Mouse (Mus musculus) neural tube, embryonic 14.5 days (tissue): ENCODE results near the gene Qtrt2. TPM values are rescaled to one million over a fixed set of nuclear protein-coding genes. Genes with fewer than 3 reads are reported as not detected.
A peak's percentile ranks its signal among the peaks of the same experiment; 100 is the strongest.

Source experiments
- ATAC-seq: fragments of 200-750 bp; cut with Nextera tagmentation; 2 replicates; pipeline ENCODE4 v1.8.0; 2017; ENCODE audit warnings: low read depth, mild to moderate bottlenecking, moderate TSS enrichment, moderate library complexity
- H3K27ac ChIP-seq: fragments of 300-500 bp; sonication (generic); 2 replicates; pipeline ENCODE4 v1.5.1; 2014; ENCODE audit warnings: low read depth, mild to moderate bottlenecking, control low read depth, low read length, moderate library complexity, mixed read lengths
- H3K27me3 ChIP-seq: fragments of 300-500 bp; sonication (generic); 2 replicates; pipeline ENCODE4 v1.6.1; 2014; ENCODE audit warnings: low read length; ENCODE audit not compliant: control insufficient read depth, insufficient read depth
- H3K36me3 ChIP-seq: fragments of 300-500 bp; sonication (generic); 2 replicates; pipeline ENCODE4 v1.6.1; 2014; ENCODE audit warnings: low read length, mixed read lengths; ENCODE audit not compliant: control insufficient read depth, insufficient read depth
- H3K4me1 ChIP-seq: fragments of 300-500 bp; sonication (generic); 2 replicates; pipeline ENCODE4 v1.6.1; 2014; ENCODE audit warnings: low read length; ENCODE audit not compliant: control insufficient read depth, insufficient read depth
- H3K4me2 ChIP-seq: fragments of 300-500 bp; sonication (generic); 2 replicates; pipeline ENCODE4 v1.6.1; 2014; ENCODE audit warnings: mild to moderate bottlenecking, low read depth, low read length, control low read depth
- H3K4me3 ChIP-seq: fragments of 300-500 bp; sonication (generic); 2 replicates; pipeline ENCODE4 v1.5.1; 2014; ENCODE audit warnings: low read depth, low read length, control low read depth, mixed read lengths
- H3K9ac ChIP-seq: fragments of 300-500 bp; sonication (generic); replicated peaks from 2 replicates; pipeline ENCODE4 v1.6.1; 2014; ENCODE audit warnings: low read depth, mild to moderate bottlenecking, control low read depth, low read length, mixed read lengths
- H3K9me3 ChIP-seq: fragments of 300-500 bp; sonication (generic); 2 replicates; pipeline ENCODE4 v1.6.1; 2016; ENCODE audit warnings: low read length; ENCODE audit not compliant: control insufficient read depth
- WGBS: fragments of 180-500 bp; shearing (Covaris S2); extraction: QIAGEN DNeasy Blood & Tissue Kit; methylation state at CpG from one replicate; pipeline ENCODE4 v1.1.7; 2014; 5-methylcytosine and 5-hydroxymethylcytosine counted together
- polyA plus RNA-seq: library from polyadenylated mRNA; unstranded; fragments of >200 nt; fragmentation: Nextera tagmentation; extraction: Ambion mirVana; gene quantifications from 2 replicates; pipeline ENCODE4 v1.2.1, GENCODE M21; 2014

The Qtrt2 gene
- polyA plus RNA-seq, result 24.8 and 25.0 TPM in 2 replicates

DNA sequence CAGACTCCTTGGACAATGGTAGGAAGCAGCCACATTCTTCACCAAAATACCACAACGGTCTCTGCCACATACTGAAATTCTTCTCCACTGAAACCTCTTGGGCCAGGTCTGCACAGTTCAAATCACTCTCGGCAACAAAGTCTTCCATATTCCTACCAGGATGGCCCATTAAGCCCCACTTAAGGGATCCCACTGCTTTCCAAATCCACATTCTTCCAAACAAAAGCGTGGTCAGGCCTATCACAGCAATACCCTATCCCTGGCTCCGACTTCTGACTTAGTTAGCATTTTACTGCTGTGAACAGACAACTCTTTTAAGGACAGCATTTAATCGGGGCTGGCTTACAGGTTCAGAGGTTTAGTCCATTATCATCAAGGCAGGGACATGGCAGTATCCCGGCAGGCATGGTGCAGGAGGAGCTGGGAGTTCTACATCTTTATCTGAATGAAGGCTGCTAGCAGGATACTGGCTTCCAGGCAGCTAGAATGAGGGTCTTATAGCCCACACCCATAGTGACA, at the start of gene Qtrt2:
Gene Qtrt2 (minus strand): TSS at position 469 of the 519 bp plus-strand sequence.
- 35% methylated on average over 6 of the region's 6 CpGs for WGBS

DNA sequence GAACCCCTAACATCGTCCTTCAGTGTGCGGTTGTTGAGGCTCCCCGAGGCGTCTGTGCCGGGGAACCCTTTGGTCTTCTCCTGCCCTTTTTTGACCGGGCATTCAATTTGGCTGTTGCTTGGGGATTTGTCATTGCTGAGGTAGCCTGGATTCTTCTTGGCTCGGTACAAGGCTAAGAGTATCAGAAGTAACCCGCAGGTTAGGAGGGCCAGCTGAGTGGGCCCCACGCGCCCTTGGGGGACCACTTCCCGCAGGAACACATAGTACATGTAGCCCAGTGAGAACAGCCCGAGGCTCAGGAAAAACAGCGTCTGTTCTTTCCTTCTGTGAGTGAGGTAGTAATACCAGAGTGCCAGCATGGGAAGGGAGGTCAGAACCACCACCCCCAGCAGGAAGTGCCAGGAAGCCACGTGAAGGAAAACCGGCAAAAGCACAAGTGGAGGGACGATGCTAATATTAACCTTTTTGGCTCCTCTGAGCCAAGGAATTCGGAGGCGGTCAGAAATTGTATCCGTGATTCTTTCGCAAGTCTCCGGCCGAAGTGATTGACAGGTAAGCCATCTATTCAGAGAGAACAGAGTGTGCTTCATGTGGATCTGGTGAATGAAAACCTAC, 47.1 kb upstream of the Qtrt2 start:
- Histone ChIP-seq H3K4me2 (no peak overlapping the region), H3K27ac (no peak overlapping the region), H3K27me3 (no peaks in the 10 kb centered on the region), H3K9me3 (no peaks in the 10 kb centered on the region), H3K4me1 (no peaks in the 10 kb centered on the region), H3K4me3 (no peak overlapping the region), H3K9ac (no peak overlapping the region), H3K36me3 (no peaks in the 10 kb centered on the region)
- no peak for ATAC-seq
- WGBS, result 93% methylated on average over 22 of the region's 22 CpGs

More for the DNA sequence above, at the start of gene Qtrt2:
- no peak within 1 kb of the TSS for H3K4me3 ChIP-seq
- no peaks in the 10 kb centered on the region for H3K27me3 ChIP-seq
- ATAC-seq, result no peak
- H3K9ac ChIP-seq, result no peak within 1 kb of the TSS
- H3K4me1 ChIP-seq, result peaks cover 6% of the 10 kb centered on the region
- no peak within 1 kb of the TSS for H3K27ac ChIP-seq
- H3K9me3 ChIP-seq, result no peaks in the 10 kb centered on the region
- no peaks in the 10 kb centered on the region for H3K36me3 ChIP-seq
- H3K4me2 ChIP-seq, result no peak within 1 kb of the TSS

DNA sequence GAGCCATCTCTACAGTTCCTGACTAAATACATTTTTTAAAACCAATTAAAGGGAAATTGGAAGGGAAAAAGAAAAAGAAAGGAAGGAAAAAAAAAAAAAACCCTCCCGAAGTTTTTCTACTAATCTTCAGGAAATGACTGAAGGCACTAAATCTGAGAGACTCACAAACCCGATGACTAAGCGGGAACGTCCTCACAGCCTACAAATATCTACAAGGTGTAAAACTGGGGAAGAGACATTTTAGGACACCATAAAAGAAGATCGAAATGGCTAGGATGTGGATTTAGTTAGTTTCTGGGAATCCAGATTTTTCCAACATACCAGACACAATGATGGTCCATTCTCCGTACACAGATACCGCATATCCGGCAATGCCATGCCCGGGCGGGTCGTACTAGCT, 46.5 kb upstream of the Qtrt2 start:
- no peak for ATAC-seq
- H3K9ac ChIP-seq, result no peak overlapping the region
- no peaks in the 10 kb centered on the region for H3K36me3 ChIP-seq
- WGBS, result 95% methylated on average over 11 of the region's 11 CpGs
- H3K4me1 ChIP-seq, result no peaks in the 10 kb centered on the region
- no peak overlapping the region for H3K4me3 ChIP-seq
- no peak overlapping the region for H3K27ac ChIP-seq
- no peaks in the 10 kb centered on the region for H3K9me3 ChIP-seq
- H3K4me2 ChIP-seq, result no peak overlapping the region
- H3K27me3 ChIP-seq, result no peaks in the 10 kb centered on the region

DNA sequence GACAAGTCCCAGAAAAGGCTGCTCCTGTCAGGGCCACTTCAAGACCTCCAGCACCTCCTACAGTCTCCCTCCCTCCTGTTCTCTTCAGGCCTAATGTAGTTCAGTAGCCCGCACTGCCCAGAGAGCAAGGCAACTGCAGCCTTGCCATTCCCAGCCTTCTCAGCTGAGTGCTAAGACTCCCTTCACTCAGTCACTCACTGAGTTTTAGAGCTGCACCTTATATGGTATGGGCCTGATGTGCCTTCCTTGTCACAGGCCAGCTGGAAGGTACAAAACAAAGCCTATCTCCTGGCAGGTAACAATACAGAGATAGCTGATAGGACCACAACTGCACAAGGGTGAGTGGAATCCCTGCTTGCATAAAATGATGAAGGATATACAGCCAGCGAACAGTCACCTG, 45.8 kb upstream of the Qtrt2 start:
- Histone ChIP-seq H3K4me1 (no peaks in the 10 kb centered on the region), H3K27me3 (no peaks in the 10 kb centered on the region), H3K4me2 (no peak overlapping the region), H3K9ac (no peak overlapping the region), H3K9me3 (no peaks in the 10 kb centered on the region), H3K27ac (no peak overlapping the region), H3K36me3 (no peaks in the 10 kb centered on the region), H3K4me3 (no peak overlapping the region)
- no peak for ATAC-seq
- WGBS, result 94% methylated on average over 2 of the region's 2 CpGs

DNA sequence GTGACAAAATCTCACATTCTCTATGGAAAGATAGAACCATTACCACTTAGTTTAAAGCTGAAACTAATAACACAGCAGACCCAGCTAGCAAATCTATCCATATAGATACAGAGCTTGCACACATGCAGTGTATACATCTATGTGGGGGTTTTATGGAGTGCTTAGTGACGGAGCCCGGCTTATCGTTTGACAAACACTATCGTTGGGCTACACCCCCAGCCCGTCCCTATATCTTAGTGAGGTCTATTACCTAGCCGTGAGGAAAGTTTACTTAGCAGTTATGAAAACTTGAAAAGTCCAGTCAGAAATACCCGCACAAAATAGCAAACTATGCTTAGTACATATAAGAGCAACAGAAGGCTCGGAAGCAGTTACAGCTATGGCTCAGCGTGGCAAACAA, 45.1 kb upstream of the Qtrt2 start:
- Histone ChIP-seq H3K9me3 (no peaks in the 10 kb centered on the region), H3K4me3 (no peak overlapping the region), H3K27me3 (no peaks in the 10 kb centered on the region), H3K9ac (no peak overlapping the region), H3K4me2 (no peak overlapping the region), H3K36me3 (no peaks in the 10 kb centered on the region), H3K4me1 (no peaks in the 10 kb centered on the region), H3K27ac (no peak overlapping the region)
- WGBS, result 96% methylated on average over 9 of the region's 9 CpGs
- no peak for ATAC-seq

DNA sequence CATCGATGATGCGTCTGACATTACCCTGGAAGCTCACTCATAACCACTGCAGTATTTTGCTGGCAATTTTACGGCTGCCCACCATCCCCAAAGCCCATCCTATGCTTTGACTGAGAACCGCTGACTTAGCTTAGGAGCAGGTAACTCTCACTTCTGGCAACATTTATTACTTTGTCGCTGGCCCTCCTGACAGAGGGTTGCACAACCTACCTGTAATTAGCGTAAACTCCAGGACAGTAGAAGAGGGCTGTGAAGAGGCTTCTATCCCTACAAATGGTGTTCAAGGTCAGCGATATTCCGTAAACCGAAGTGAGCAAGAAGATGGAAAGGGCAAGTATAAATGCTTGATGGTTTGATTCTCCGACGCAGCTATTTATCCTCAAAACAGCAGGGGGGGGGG, 44.6 kb upstream of the Qtrt2 start:
- H3K9ac ChIP-seq, result no peak overlapping the region
- H3K9me3 ChIP-seq, result no peaks in the 10 kb centered on the region
- H3K4me2 ChIP-seq, result no peak overlapping the region
- H3K27ac ChIP-seq, result no peak overlapping the region
- H3K36me3 ChIP-seq, result no peaks in the 10 kb centered on the region
- no peaks in the 10 kb centered on the region for H3K27me3 ChIP-seq
- WGBS, result 93% methylated on average over 11 of the region's 11 CpGs
- no peak overlapping the region for H3K4me3 ChIP-seq
- ATAC-seq, result no peak
- H3K4me1 ChIP-seq, result no peaks in the 10 kb centered on the region

DNA sequence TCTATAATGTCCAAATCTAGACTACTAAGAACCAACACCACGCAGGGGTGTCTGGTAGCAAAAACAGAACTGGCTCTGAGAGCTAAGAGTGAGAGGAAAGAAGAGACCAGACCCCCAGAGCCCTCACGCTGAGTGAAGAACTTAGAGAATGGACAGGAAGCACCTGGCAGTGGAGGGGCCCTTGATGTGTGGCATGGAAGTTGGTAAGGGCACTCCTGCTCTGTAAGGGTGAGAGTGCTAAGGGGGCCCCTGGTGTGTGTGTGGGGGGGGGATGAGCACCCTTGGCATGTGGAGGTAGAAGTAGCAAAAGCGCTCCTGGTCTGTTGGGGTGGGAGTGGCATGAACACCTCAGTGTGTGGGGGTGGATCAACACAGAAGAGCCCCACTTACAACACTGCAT, 43.8 kb upstream of the Qtrt2 start:
- WGBS, result 95% methylated on average over 3 of the region's 3 CpGs
- no peaks in the 10 kb centered on the region for H3K36me3 ChIP-seq
- no peak overlapping the region for H3K27ac ChIP-seq
- no peak overlapping the region for H3K9ac ChIP-seq
- no peak overlapping the region for H3K4me3 ChIP-seq
- H3K4me1 ChIP-seq, result no peaks in the 10 kb centered on the region
- no peak for ATAC-seq
- no peaks in the 10 kb centered on the region for H3K9me3 ChIP-seq
- H3K4me2 ChIP-seq, result no peak overlapping the region
- H3K27me3 ChIP-seq, result no peaks in the 10 kb centered on the region

DNA sequence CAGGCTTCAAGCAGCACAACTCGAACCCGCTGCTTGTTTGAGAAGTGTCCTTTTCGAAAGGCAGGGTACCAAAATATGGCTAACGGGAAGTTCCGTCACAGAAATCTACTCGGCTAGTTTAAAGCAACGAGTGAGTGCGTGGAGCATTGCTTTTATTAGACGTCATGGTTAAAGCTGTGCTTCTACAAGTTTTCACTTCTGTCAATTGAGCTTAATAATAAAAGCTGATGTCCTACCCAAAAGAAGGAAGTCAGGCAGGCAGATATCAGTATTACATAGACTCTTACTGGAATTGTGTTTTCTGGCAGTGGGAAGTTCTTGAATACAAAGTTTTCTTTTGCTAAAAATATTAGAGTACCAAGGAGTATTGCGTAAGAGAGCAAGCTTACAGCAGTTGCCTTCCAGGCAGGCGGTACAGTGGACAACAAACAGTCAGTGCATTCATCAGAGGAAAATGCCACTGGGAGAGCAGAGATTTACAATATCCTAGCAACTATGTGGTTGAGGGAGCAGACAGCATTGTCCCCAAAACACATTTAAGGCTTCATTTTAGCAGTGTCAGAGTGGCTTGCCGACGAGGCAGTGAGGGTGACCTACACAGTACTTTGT, 39.3 kb upstream of the Qtrt2 start:
- Histone ChIP-seq H3K9me3 (no peaks in the 10 kb centered on the region), H3K4me3 (no peak overlapping the region), H3K9ac (no peak overlapping the region), H3K4me1 (no peaks in the 10 kb centered on the region), H3K36me3 (no peaks in the 10 kb centered on the region), H3K4me2 (no peak overlapping the region), H3K27ac (no peak overlapping the region), H3K27me3 (no peaks in the 10 kb centered on the region)
- peak; percentile 65; the same call in 1 of the 2 replicates for ATAC-seq
- WGBS, result 72% methylated on average over 13 of the region's 13 CpGs

DNA sequence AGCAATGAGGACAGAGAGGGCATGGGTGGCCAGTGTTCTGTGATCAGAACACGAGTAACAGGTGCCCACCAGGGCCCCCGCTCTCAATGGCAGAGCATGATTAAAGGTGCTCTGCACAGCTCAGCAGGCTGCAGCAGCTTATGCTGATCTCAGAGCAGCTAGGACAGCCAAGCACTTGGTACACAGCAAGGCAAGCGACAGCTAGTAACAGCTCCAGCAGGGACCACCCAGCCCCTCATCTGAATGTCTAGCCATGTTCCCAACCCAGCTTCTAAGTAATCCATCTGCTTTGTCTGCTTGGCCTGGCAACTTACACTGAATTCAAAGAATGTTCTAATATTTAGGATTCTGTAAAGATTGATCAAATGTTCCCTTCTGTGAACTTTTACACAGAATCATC, 37.2 kb upstream of the Qtrt2 start:
- no peaks in the 10 kb centered on the region for H3K4me1 ChIP-seq
- no peak overlapping the region for H3K27ac ChIP-seq
- H3K27me3 ChIP-seq, result no peaks in the 10 kb centered on the region
- no peak overlapping the region for H3K9ac ChIP-seq
- no peak for ATAC-seq
- H3K36me3 ChIP-seq, result no peaks in the 10 kb centered on the region
- H3K9me3 ChIP-seq, result no peaks in the 10 kb centered on the region
- H3K4me3 ChIP-seq, result no peak overlapping the region
- no peak overlapping the region for H3K4me2 ChIP-seq
- WGBS, result 80% methylated on average over 3 of the region's 3 CpGs
